Mouse (Mus musculus) lung, adult 2 months (tissue): ENCODE measurements around the gene Snx6. TPM values are rescaled to one million over a fixed set of nuclear protein-coding genes. Genes with fewer than 3 reads are reported as not detected.
"Not testable (repeated sequence)": the region's sequence is repeated elsewhere in the genome, so short reads cannot be mapped to it uniquely, and the experiment has no call there.

ENCODE experiments used
- DNase-seq: peaks from one replicate; pipeline ENCODE4 v3.0.0; 2022
- H3K4me1 ChIP-seq: fragments of 200-500 bp; 2 replicates; pipeline ENCODE4 v1.6.1; 2011; ENCODE audit warnings: low read length; ENCODE audit not compliant: control insufficient read depth, insufficient read depth
- H3K4me3 ChIP-seq: fragments of 200-500 bp; replicated peaks from 2 replicates; pipeline ENCODE3; 2011; ENCODE audit warnings: low read depth, mild to moderate bottlenecking, control low read depth, low read length; ENCODE audit errors: extremely low read depth
- CTCF ChIP-seq: fragments of 200-500 bp; IDR thresholded peaks from 2 replicates; pipeline ENCODE4 v1.5.1; 2011; ENCODE audit warnings: mild to moderate bottlenecking, low read length, control low read depth; ENCODE audit not compliant: insufficient read depth
- POLR2A ChIP-seq: fragments of 200-500 bp; IDR thresholded peaks from 2 replicates; pipeline ENCODE4 v1.6.1; 2011; ENCODE audit warnings: low read depth, mild to moderate bottlenecking, control low read depth, low read length, borderline replicate concordance; ENCODE audit errors: extremely low read depth
- WGBS: fragments of 180-500 bp; shearing (Covaris S2); methylation state at CpG from one replicate; pipeline ENCODE4 v1.1.7; 2018; 5-methylcytosine and 5-hydroxymethylcytosine counted together
- polyA plus RNA-seq: library from polyadenylated mRNA; depleted of rRNA; stranded (reverse); fragments of >200 nt; gene quantifications from 2 replicates; pipeline ENCODE4 v1.2.3, GENCODE M21; 2012; rRNA removed

The Snx6 gene
- 14.4 and 17.0 TPM in 2 replicates for polyA plus RNA-seq

GRCm38 (mm10) chr12:54795153-54795998 is at the start of gene Snx6:
Gene Snx6 (minus strand): TSS chr12:54795703.
- Histone ChIP-seq H3K4me1 (peaks cover 8% of the 10 kb centered on the region), H3K4me3 (peak within 1 kb of the TSS; percentile 92)
- WGBS = under 1% methylated on average over 76 of the region's 76 CpGs
- peak; percentile 63; the same call in 1 of the 2 replicates for TF ChIP-seq POLR2A
- no peak for TF ChIP-seq CTCF
- peak; percentile 73 for DNase-seq

GRCm38 (mm10) chr12:54844415-54844814 is 48.9 kb upstream of the Snx6 start:
- H3K4me1 ChIP-seq = no peaks in the 10 kb centered on the region
- no peak overlapping the region for H3K4me3 ChIP-seq
- no peak for DNase-seq
- no peak for TF ChIP-seq CTCF

GRCm38 (mm10) chr12:54841576-54841975 is 46.1 kb upstream of the Snx6 start:
- TF ChIP-seq POLR2A = no peak
- TF ChIP-seq CTCF = no peak
- DNase-seq = no peak
- WGBS = 82% methylated on average over 1 of the region's 1 CpGs
- Histone ChIP-seq H3K4me1 (no peaks in the 10 kb centered on the region), H3K4me3 (no peak overlapping the region)

DNA sequence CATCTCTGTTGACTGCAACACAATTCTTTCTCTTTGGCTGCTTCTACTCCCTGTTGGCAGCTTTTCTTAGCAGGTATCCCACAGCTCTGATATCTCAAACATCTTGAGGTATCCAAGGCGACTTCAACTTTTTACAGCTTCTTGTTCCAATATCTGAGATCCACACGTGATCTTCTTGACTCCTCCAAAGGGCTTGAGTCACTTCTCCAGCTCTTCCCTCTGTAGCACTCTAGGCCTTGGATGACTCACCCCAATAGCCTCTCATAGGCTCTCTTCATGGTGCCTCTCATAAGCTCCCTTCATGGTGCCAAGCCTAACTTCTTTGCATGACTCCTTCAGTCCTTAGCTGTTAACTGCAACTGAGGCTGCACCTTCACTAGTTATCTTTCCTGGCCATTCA is 44.3 kb upstream of the Snx6 start:
- WGBS = 76% methylated on average over 2 of the region's 2 CpGs
- DNase-seq = no peak
- peaks cover 2% of the 10 kb centered on the region; the same call in 1 of the 2 replicates for H3K4me1 ChIP-seq
- TF ChIP-seq CTCF = no peak
- no peak for TF ChIP-seq POLR2A
- H3K4me3 ChIP-seq = no peak overlapping the region

DNA sequence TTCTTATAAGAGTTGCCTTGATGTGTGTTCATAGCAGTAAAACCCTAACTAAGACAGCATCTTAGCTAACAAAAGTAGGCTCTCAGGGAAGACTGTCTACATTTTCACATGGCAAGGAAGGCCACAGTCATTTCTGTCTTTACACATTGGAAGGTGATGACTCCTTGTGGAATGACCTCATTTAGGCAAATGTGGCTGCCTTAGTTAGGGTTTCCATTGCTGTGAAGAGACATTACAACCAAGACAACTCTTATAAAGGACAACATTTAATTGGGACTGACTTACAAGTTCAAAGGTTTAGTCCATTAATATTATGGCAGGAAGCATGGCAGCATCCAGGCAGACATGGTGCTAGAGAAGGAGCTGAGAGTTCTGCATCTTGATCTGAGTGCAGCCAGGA is 43.4 kb upstream of the Snx6 start:
- DNase-seq = no peak
- Histone ChIP-seq H3K4me3 (no peak overlapping the region), H3K4me1 (peaks cover 2% of the 10 kb centered on the region; the same call in 1 of the 2 replicates)
- no peak for TF ChIP-seq CTCF
- no peak for TF ChIP-seq POLR2A

- TF ChIP-seq CTCF = no peak
- TF ChIP-seq POLR2A = no peak
- no peak overlapping the region for H3K4me3 ChIP-seq
- WGBS = 64% methylated on average over 18 of the region's 18 CpGs
- no peak for DNase-seq
- peaks cover 2% of the 10 kb centered on the region; the same call in 1 of the 2 replicates for H3K4me1 ChIP-seq
Measured at GRCm38 (mm10) chr12:54835608-54836570, 40.4 kb upstream of the Snx6 start.

- peaks cover 2% of the 10 kb centered on the region; the same call in 1 of the 2 replicates for H3K4me1 ChIP-seq
- H3K4me3 ChIP-seq = peak overlapping the region; percentile 44
- TF ChIP-seq POLR2A (no peak), CTCF (no peak)
- DNase-seq = peak; percentile 77
- WGBS = 2% methylated on average over 11 of the region's 11 CpGs
Measured at GRCm38 (mm10) chr12:54834925-54835447, 39.5 kb upstream of the Snx6 start.

DNA sequence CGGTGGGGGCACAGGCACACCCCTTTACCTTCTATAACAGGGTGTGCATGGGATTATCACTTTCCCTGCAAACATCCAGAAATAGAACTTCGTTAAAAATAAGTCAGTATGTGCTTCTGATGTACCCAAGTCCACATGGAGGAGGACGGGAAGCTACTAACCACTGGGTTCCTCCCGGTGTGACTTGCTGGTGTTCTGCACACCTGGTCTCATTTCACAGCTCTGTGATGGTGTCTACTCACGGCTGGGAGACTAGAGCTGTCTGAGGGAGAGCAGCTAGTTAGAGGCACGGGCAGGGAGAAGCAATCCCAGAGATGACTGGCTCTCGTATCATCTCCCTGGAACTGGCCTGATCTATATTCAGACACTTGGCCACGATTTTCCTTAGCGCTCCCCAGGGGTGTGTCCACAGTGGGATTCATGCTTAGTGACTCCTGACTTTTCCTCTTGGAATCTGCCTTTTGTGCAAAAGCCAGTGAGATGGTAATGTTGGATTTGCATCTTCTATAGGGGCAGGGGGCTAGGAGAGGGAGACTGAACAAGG is 38.4 kb upstream of the Snx6 start:
- WGBS = 70% methylated on average over 9 of the region's 9 CpGs
- TF ChIP-seq POLR2A = no peak
- no peak for TF ChIP-seq CTCF
- H3K4me1 ChIP-seq = peaks cover 2% of the 10 kb centered on the region; the same call in 1 of the 2 replicates
- DNase-seq = no peak
- no peak overlapping the region for H3K4me3 ChIP-seq

GRCm38 (mm10) chr12:54831927-54832326 is 36.4 kb upstream of the Snx6 start:
- DNase-seq, H3K4me1 ChIP-seq, H3K4me3 ChIP-seq: not testable (repeated sequence)
- WGBS = 88% methylated on average over 1 of the region's 1 CpGs
